Mouse (Mus musculus) liver, adult 2 months (tissue): ENCODE data around the gene Prss32.

Experiments used
- CTCF ChIP-seq: fragments of 200-500 bp; IDR thresholded peaks from 2 replicates; pipeline ENCODE4 v1.5.1; 2011; ENCODE audit warnings: low read depth, low read length, control low read depth
- POLR2A ChIP-seq: fragments of 200-500 bp; IDR thresholded peaks from 2 replicates; pipeline ENCODE4 v1.6.1; 2011; ENCODE audit warnings: low read length, control low read depth; ENCODE audit not compliant: insufficient read depth; ENCODE audit errors: extremely low read depth

- TF ChIP-seq CTCF: no peak
- TF ChIP-seq POLR2A: no peak
Measured at GRCm38 (mm10) chr17:23819235-23819634, 24.4 kb upstream of the Prss32 start.
